Mouse (Mus musculus) kidney, embryonic 16.5 days (tissue): ENCODE measurements around the gene Gabrr3. TPM values are rescaled to one million over a fixed set of nuclear protein-coding genes. Genes with fewer than 3 reads are reported as not detected.

Source experiments
- ATAC-seq: fragments of 200-750 bp; cut with Nextera tagmentation; 2 replicates; pipeline ENCODE4 v1.8.0; 2017; ENCODE audit warnings: moderate TSS enrichment; ENCODE audit not compliant: low FRiP score, low TSS enrichment
- H3K27ac ChIP-seq: fragments of 300-500 bp; sonication (generic); 2 replicates; pipeline ENCODE4 v1.5.1; 2014; ENCODE audit warnings: low read length
- H3K27me3 ChIP-seq: fragments of 300-500 bp; sonication (generic); 2 replicates; pipeline ENCODE4 v1.6.1; 2014; ENCODE audit warnings: low read length, control low read depth, mixed read lengths; ENCODE audit not compliant: insufficient read depth
- H3K36me3 ChIP-seq: fragments of 300-500 bp; sonication (generic); 2 replicates; pipeline ENCODE4 v1.6.1; 2014; ENCODE audit warnings: low read length, control low read depth, mixed read lengths; ENCODE audit not compliant: insufficient read depth
- H3K4me1 ChIP-seq: fragments of 300-500 bp; sonication (generic); 2 replicates; pipeline ENCODE4 v1.6.1; 2014; ENCODE audit warnings: low read length, control low read depth, mixed read lengths; ENCODE audit not compliant: insufficient read depth
- H3K4me2 ChIP-seq: fragments of 300-500 bp; sonication (generic); replicated peaks from 2 replicates; pipeline ENCODE4 v1.6.1; 2014; ENCODE audit warnings: low read depth, low read length
- H3K4me3 ChIP-seq: fragments of 300-500 bp; sonication (generic); 2 replicates; pipeline ENCODE4 v1.5.1; 2014; ENCODE audit warnings: mild to moderate bottlenecking, low read length
- H3K9ac ChIP-seq: fragments of 300-500 bp; sonication (generic); replicated peaks from 2 replicates; pipeline ENCODE4 v1.6.1; 2014; ENCODE audit warnings: low read length
- H3K9me3 ChIP-seq: fragments of 300-500 bp; sonication (generic); 2 replicates; pipeline ENCODE4 v1.6.1; 2016; ENCODE audit warnings: low read length, control low read depth
- WGBS: fragments of 180-500 bp; shearing (Covaris S2); extraction: QIAGEN DNeasy Blood & Tissue Kit; methylation state at CpG from one replicate; pipeline ENCODE4 v1.1.7; 2014; 5-methylcytosine and 5-hydroxymethylcytosine counted together
- polyA plus RNA-seq: library from polyadenylated mRNA; unstranded; fragments of >200 nt; fragmentation: Nextera tagmentation; extraction: Ambion mirVana; gene quantifications from 2 replicates; pipeline ENCODE4 v1.2.1, GENCODE M21; 2015

Gabrr3 gene
- 0.06 TPM in 1 of 2 replicates, not detected in the other for polyA plus RNA-seq

DNA sequence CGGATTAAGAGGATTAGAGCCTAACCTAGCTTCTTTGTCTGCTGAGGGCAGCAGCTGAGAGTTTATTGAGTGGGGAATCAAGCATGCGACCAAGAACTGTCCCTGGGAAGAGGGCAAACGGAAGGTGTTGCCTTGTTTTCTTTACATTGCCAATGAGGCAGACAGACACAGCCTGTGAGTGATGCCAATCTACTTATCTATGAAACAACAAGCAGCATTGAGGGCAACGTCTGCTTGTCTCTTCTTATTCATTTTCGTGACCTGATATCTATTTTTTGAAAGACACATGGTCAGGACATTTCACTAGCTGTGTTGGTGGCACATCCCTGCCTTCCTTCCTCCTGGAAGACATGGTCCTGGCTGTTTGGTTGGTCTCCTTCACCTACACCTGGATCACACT is at the start of gene Gabrr3:
Gene Gabrr3, plus strand, starts transcription at position 301 of the 400 bp plus-strand sequence.
- H3K27me3 ChIP-seq: no peaks in the 10 kb centered on the region
- H3K4me1 ChIP-seq: no peaks in the 10 kb centered on the region
- no peaks in the 10 kb centered on the region for H3K36me3 ChIP-seq
- no peaks in the 10 kb centered on the region for H3K9me3 ChIP-seq
- WGBS: 79% methylated on average over 5 of the region's 5 CpGs
- H3K4me2 ChIP-seq: no peak within 1 kb of the TSS
- no peak within 1 kb of the TSS for H3K4me3 ChIP-seq
- ATAC-seq: no peak
- H3K27ac ChIP-seq: no peak within 1 kb of the TSS
- H3K9ac ChIP-seq: no peak within 1 kb of the TSS

DNA sequence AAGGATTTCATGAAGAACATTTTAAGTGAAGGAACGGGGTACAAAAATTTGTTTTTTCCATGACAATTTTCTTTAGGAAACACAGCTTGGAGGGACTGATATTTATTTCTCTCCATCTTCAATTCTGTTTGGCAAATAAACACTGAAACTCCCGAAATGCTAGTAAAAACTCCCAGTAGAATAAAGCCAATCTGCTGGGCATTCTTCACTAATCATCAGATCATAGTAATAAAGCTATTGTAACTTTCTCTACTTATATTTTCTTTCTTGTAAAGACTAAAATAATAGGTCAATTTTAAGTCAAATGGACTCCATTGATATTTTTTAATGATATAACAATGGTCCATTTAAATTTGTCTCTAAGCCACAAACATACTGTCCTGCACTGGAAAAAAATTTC is 43.2 kb upstream of the Gabrr3 start, which contains the start of gene Olfr209:
Gene Olfr209, minus strand, starts transcription at position 101 of the 400 bp plus-strand sequence.
- H3K4me2 ChIP-seq: no peak within 1 kb of the TSS
- H3K9me3 ChIP-seq: no peaks in the 10 kb centered on the region
- H3K4me1 ChIP-seq: no peaks in the 10 kb centered on the region
- no peak for ATAC-seq
- no peak within 1 kb of the TSS for H3K4me3 ChIP-seq
- no peak within 1 kb of the TSS for H3K27ac ChIP-seq
- WGBS: 71% methylated on average over 2 of the region's 2 CpGs
- no peaks in the 10 kb centered on the region for H3K36me3 ChIP-seq
- H3K9ac ChIP-seq: no peak within 1 kb of the TSS
- H3K27me3 ChIP-seq: no peaks in the 10 kb centered on the region

- WGBS: 61% methylated on average over 3 of the region's 3 CpGs
- no peaks in the 10 kb centered on the region for H3K27me3 ChIP-seq
- peaks cover 3% of the 10 kb centered on the region; the same call in 1 of the 2 replicates for H3K9me3 ChIP-seq
- no peak overlapping the region for H3K27ac ChIP-seq
- no peaks in the 10 kb centered on the region for H3K4me1 ChIP-seq
- no peak overlapping the region for H3K4me2 ChIP-seq
- no peak overlapping the region for H3K9ac ChIP-seq
- H3K36me3 ChIP-seq: no peaks in the 10 kb centered on the region
- no peak for ATAC-seq
- no peak overlapping the region for H3K4me3 ChIP-seq
Measured at GRCm38 (mm10) chr16:59393300-59393699, 13.8 kb upstream of the Gabrr3 start.

GRCm38 (mm10) chr16:59401102-59401501 is 6.0 kb upstream of the Gabrr3 start:
- 73% methylated on average over 7 of the region's 7 CpGs for WGBS

DNA sequence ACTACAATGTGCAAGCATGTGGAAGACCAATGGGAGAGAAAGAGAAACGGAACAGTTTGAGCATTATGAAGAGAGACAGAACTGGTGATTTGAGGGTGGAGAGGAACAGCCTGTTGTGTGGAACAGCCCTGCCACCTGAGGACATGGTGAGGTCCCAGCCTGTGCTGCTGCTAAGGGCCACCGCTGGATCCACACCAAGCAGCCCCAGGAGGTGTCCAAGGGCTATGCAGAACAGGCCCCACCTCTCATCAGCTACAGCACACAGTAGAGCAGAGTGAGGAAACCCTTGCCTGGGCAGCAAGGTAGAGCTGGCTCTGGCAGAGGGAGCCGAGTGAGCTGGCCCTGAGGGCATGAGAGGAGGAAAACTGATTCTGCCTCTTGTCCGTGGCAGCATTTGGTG is 5.1 kb upstream of the Gabrr3 start:
- no peaks in the 10 kb centered on the region for H3K36me3 ChIP-seq
- no peaks in the 10 kb centered on the region for H3K4me1 ChIP-seq
- ATAC-seq: no peak
- WGBS: 72% methylated on average over 4 of the region's 4 CpGs
- H3K27me3 ChIP-seq: no peaks in the 10 kb centered on the region
- H3K4me3 ChIP-seq: no peak overlapping the region
- H3K9me3 ChIP-seq: peaks cover 3% of the 10 kb centered on the region; the same call in 1 of the 2 replicates
- no peak overlapping the region for H3K27ac ChIP-seq
- H3K4me2 ChIP-seq: no peak overlapping the region
- no peak overlapping the region for H3K9ac ChIP-seq

More at GRCm38 (mm10) chr16:59401102-59401501, 6.0 kb upstream of the Gabrr3 start:
- no peak for ATAC-seq
- Histone ChIP-seq H3K4me1 (no peaks in the 10 kb centered on the region), H3K27ac (no peak overlapping the region), H3K36me3 (no peaks in the 10 kb centered on the region), H3K9me3 (peaks cover 3% of the 10 kb centered on the region; the same call in 1 of the 2 replicates), H3K9ac (no peak overlapping the region), H3K4me2 (no peak overlapping the region), H3K27me3 (no peaks in the 10 kb centered on the region), H3K4me3 (no peak overlapping the region)

DNA sequence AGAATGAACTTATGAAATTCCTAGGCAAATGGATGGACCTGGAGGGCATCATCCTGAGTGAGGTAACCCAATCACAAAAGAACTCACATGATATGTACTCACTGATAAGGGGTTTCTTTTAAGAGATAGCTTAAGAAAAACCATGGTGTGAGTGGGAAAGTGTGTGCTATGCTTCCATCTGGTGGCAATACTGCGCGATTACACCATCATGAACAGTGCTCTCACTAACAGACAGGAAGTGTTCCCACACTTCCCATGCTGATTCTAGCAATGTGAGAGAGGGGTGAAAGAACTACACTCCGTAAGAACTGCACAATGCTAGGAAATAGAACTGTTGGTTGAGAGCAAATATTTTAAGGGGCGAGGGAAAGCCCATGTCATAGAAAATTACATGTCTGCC is 3.4 kb upstream of the Gabrr3 start:
- H3K4me2 ChIP-seq: no peak overlapping the region
- H3K9me3 ChIP-seq: no peaks in the 10 kb centered on the region
- H3K27ac ChIP-seq: no peak overlapping the region
- H3K27me3 ChIP-seq: no peaks in the 10 kb centered on the region
- H3K4me1 ChIP-seq: no peaks in the 10 kb centered on the region
- H3K36me3 ChIP-seq: no peaks in the 10 kb centered on the region
- H3K4me3 ChIP-seq: no peak overlapping the region
- H3K9ac ChIP-seq: no peak overlapping the region
- peak; percentile 63; the same call in 1 of the 2 replicates for ATAC-seq
- WGBS: 14% methylated on average over 4 of the region's 4 CpGs

- H3K36me3 ChIP-seq: no peaks in the 10 kb centered on the region
- no peak for ATAC-seq
- no peak overlapping the region for H3K4me2 ChIP-seq
- H3K4me1 ChIP-seq: no peaks in the 10 kb centered on the region
- WGBS: 50% methylated on average over 9 of the region's 9 CpGs
- no peak overlapping the region for H3K27ac ChIP-seq
- no peaks in the 10 kb centered on the region for H3K27me3 ChIP-seq
- no peak overlapping the region for H3K4me3 ChIP-seq
- no peaks in the 10 kb centered on the region for H3K9me3 ChIP-seq
- no peak overlapping the region for H3K9ac ChIP-seq
Measured at GRCm38 (mm10) chr16:59404798-59405197, 2.3 kb upstream of the Gabrr3 start.

DNA sequence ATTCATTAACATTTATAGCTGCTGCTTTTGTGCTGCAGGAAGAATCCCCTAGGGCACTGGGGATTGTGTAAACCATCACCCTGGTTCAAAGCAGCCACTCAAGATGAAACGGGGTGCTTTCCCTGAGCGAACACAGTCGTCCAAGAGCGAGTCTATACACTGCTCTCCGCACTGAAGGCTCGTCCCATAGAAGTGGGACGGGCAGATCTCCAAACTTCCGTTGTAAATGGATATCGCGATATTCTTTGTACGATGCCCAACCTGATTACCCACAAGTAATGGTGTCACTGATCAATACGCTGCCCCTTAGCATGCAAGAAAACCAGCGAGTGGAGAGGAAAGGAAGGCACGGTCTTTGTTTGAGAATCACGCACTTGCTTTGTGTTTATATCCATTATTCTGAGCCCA is 2.2 kb downstream of the Gabrr3 start:
- 61% methylated on average over 15 of the region's 15 CpGs for WGBS
- Histone ChIP-seq H3K4me2 (no peak overlapping the region), H3K4me3 (no peak overlapping the region), H3K27me3 (no peaks in the 10 kb centered on the region), H3K27ac (no peak overlapping the region), H3K9me3 (no peaks in the 10 kb centered on the region), H3K36me3 (no peaks in the 10 kb centered on the region), H3K9ac (no peak overlapping the region), H3K4me1 (no peaks in the 10 kb centered on the region)
- ATAC-seq: no peak

- H3K4me3 ChIP-seq: no peak overlapping the region
- H3K9me3 ChIP-seq: no peaks in the 10 kb centered on the region
- ATAC-seq: no peak
- H3K9ac ChIP-seq: no peak overlapping the region
- no peak overlapping the region for H3K27ac ChIP-seq
- 81% methylated on average over 2 of the region's 2 CpGs for WGBS
- H3K4me1 ChIP-seq: no peaks in the 10 kb centered on the region
- H3K27me3 ChIP-seq: no peaks in the 10 kb centered on the region
- H3K4me2 ChIP-seq: no peak overlapping the region
- H3K36me3 ChIP-seq: no peaks in the 10 kb centered on the region
Measured at GRCm38 (mm10) chr16:59409800-59410199, 2.7 kb downstream of the Gabrr3 start.

GRCm38 (mm10) chr16:59413475-59413874 is 6.3 kb downstream of the Gabrr3 start:
- no peak for ATAC-seq
- Histone ChIP-seq H3K4me3 (no peak overlapping the region), H3K9me3 (no peaks in the 10 kb centered on the region), H3K9ac (no peak overlapping the region), H3K27ac (no peak overlapping the region), H3K4me1 (no peaks in the 10 kb centered on the region), H3K27me3 (no peaks in the 10 kb centered on the region), H3K4me2 (no peak overlapping the region), H3K36me3 (no peaks in the 10 kb centered on the region)
- 66% methylated on average over 4 of the region's 4 CpGs for WGBS
